Mouse (Mus musculus) heart, adult 8-10 months (tissue): ENCODE measurements around the gene Pex6. TPM values are rescaled to one million over a fixed set of nuclear protein-coding genes. Genes with fewer than 3 reads are reported as not detected.

ENCODE experiments used
- DNase-seq: peaks from one replicate; pipeline ENCODE4 v3.0.0; 2022; ENCODE audit warnings: low spot score
- total RNA-seq, 4 experiments: library from RNA; stranded (reverse); gene quantifications; 2 replicates each; pipeline ENCODE4 v1.2.4; 2022

Pex6 gene
- total RNA-seq, 4 experiments from 2014 or later = 34.4 to 37.4 (median 35.7) TPM

GRCm38 (mm10) chr17:46699912-46700311 is 11.4 kb upstream of the Pex6 start:
- no peak for DNase-seq

- no peak for DNase-seq
Observed at GRCm38 (mm10) chr17:46701489-46701888, 9.8 kb upstream of the Pex6 start.

DNA sequence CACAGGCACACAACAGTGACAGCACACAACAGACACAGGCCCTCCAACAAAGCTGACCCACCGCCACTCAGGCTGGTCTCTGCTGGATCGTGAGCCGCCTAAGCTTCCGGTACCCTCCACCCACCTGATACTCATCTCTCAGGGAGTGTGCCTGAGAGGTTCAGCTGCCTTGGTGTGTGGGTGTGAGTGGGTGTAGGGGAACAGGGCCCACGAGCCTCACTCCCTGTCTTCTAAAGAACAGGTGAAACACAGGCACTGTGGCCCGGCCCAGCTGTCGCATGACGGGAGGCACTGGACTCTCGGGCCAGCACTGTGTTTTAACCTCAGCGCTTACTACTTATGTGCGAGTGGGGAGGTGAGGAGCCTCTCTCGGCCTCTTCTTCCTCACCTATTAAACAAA is 9.2 kb upstream of the Pex6 start:
- DNase-seq = no peak

DNA sequence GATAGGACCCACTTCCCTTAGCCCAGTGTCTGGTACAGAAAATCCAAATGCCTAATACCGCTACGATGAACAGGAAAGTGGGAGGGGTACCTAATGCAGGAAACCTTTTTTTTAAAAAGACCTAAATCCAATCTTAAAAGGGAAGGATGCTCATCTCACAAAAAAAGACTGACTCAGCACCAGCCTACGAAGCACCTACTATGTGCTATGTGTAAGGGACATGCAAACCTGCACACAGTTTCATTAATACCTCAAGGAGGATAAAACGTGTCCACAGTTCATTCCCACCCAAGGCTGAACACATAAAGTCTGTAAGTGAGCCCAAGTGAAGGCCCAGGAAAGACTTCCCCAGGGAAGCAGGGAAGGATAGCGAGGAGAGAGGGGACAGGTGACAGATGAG is 8.8 kb upstream of the Pex6 start:
- DNase-seq = no peak

GRCm38 (mm10) chr17:46703971-46704886 is 7.0 kb upstream of the Pex6 start:
- no peak for DNase-seq

- peak; percentile 98 for DNase-seq
Observed at GRCm38 (mm10) chr17:46704887-46705835, 6.1 kb upstream of the Pex6 start, which contains the start of gene Ppp2r5d. TSS of gene Ppp2r5d (minus strand) at chr17:46705111.

GRCm38 (mm10) chr17:46706375-46707089 is 4.7 kb upstream of the Pex6 start:
- no peak for DNase-seq

DNA sequence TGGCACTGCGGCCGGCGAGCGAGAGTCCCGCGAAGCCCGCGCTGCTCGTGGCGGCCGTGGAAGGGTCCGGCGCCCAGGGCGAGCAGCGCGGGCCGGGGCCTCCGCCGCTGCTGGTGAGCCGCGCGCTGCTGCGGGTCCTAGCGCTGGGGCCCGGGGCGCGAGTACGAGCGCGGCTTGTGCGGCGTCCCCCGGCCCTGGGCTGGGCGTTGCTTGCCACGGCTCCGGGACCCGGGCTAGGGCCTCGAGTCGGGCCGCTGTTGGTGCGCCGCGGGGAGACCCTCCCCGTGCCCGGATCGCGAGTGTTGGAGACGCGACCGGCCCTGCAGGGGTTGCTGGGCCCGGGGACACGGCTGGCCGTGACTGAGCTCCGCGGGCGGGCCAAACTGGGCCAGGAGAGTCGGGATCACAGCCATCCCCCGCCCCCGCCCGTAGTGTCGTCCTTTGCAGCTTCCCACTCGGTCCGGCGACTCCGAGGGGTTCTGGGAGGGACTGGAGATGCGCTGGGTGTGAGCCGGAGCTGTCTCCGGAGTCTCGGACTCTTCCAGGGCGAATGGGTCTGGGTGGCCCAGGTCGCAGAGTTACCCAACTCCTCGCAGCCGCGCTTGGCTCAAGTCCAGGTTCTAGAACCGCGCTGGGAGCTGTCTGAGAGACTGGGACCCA is 479 bp downstream of the Pex6 start:
- DNase-seq = no peak

- DNase-seq = no peak
Observed at GRCm38 (mm10) chr17:46712442-46712841, 1.2 kb downstream of the Pex6 start.

DNA sequence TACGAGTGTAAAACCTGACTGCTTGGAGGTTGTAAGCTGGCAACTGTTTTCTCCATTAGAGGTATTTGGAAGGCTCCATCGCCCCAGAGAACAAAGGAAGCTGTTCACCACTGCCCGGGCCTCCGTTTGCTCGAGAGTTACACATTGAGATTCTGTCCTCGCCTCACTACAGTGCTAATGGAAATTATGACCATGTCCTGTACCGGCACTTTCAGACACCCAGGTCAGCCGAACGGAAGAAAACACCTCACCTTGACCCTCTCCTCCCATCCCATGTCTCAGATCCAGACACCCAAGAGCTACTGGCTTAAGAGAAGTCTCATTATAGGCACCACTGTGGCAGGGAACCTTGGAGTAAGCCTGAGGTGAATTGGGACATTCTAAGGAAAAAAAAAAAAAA is 2.6 kb downstream of the Pex6 start:
- DNase-seq = no peak

- DNase-seq = no peak
Observed at GRCm38 (mm10) chr17:46714756-46715481, 3.7 kb downstream of the Pex6 start.

GRCm38 (mm10) chr17:46721077-46721476 is 9.8 kb downstream of the Pex6 start:
- no peak for DNase-seq

GRCm38 (mm10) chr17:46724477-46725084 is 13.3 kb downstream of the Pex6 start:
- no peak for DNase-seq

DNA sequence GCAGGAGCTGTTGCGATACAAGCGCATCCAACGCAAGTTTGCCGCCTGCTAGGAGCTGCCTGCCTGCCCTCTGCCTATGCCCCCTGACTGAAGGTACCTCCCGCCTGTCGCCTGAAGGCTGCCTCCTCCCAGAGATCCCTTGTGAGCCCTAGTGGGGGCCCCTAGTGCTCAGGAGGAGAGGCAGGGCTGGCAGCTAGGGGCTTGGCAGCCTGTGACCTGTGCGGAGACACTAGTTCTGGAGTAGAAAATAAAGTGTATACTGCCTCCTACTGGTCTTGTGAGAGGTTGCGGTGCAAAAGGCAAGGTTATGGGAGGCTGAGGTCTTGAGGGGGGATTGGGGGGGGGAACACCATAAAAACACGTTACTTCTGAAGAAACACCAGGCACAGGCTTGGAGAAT is 14.0 kb downstream of the Pex6 start:
- no peak for DNase-seq

- no peak for DNase-seq
Observed at GRCm38 (mm10) chr17:46725731-46726645, 14.7 kb downstream of the Pex6 start.

- no peak for DNase-seq
Observed at GRCm38 (mm10) chr17:46727271-46727670, 16.0 kb downstream of the Pex6 start.

GRCm38 (mm10) chr17:46728021-46728420 is 16.8 kb downstream of the Pex6 start:
- DNase-seq = no peak

DNA sequence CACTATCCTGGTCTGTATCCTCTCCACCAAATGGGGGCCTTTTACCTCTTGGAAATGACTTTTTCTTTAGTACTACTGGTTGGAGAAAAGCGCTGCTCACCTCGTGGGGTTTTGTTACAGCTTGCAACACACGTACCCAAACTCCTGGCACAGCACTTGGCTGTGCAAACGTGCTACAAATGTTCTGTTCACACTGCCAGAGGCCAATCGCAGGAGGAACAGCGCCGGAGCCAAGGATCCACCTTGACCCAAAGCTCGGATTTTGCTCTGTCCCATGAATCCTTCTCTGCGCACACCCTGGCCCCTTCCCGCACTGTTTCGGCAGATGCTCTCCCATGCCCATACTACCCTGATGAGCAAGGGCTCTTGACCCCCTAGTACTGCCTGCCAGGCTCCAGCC is 17.2 kb downstream of the Pex6 start:
- no peak for DNase-seq

- no peak for DNase-seq
Observed at GRCm38 (mm10) chr17:46728904-46729318, 17.6 kb downstream of the Pex6 start, which contains the start of gene Gnmt. TSS of gene Gnmt (minus strand) at chr17:46729168.
